Mouse (Mus musculus): ENCODE measurements around the gene Pip4k2a.

DNA sequence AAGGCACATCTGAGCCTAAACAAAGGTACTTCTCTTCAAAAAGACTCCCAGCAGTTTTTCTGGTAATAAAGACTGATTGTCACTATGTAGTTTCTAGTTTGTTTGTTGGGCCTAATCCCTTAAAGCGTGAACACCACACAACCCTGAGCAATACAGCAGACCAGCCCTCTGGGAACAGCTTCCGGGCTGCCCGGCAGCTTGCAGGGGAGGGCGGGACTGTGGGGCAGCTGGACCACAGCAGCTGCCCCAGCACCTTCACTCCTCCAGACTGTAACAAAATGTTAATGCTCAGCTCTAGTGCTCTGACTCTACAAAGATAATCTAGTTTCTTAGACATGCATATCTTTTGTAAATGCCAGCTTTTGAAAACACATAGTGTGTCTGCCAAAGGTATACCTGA, 42.9 kb downstream of the Pip4k2a start:
- TF ChIP-seq CTCF (IDR thresholded peaks at IDR 0.05) = no peak
- no peak for TF ChIP-seq EP300 (IDR thresholded peaks at IDR 0.05; ENCODE audit: insufficient read depth, low read depth, low read length)
- no peak for TF ChIP-seq POLR2A (IDR thresholded peaks at IDR 0.05; ENCODE audit: insufficient read depth, low read depth, low read length)

Measured in heart, adult 2 months (tissue).